Mouse (Mus musculus) heart, embryonic 11.5 days (tissue): ENCODE data around the gene Catsperd. TPM values are rescaled to one million over a fixed set of nuclear protein-coding genes. Genes with fewer than 3 reads are reported as not detected.
"Not testable (repeated sequence)": the region's sequence is repeated elsewhere in the genome, so short reads cannot be mapped to it uniquely, and the experiment has no call there.

ENCODE experiments used
- ATAC-seq: fragments of 200-750 bp; cut with Nextera tagmentation; replicated peaks from 2 replicates; pipeline ENCODE4 v1.8.0; 2017; ENCODE audit warnings: moderate library complexity; ENCODE audit not compliant: insufficient number of reproducible peaks, low FRiP score, low TSS enrichment
- H3K27ac ChIP-seq: fragments of 300-500 bp; sonication (generic); 2 replicates; pipeline ENCODE4 v1.5.1; 2014; ENCODE audit warnings: mild to moderate bottlenecking, low read depth, low read length
- H3K27me3 ChIP-seq: fragments of 300-500 bp; sonication (generic); 2 replicates; pipeline ENCODE4 v1.6.1; 2014; ENCODE audit warnings: mild to moderate bottlenecking, low read length, mixed read lengths; ENCODE audit not compliant: control insufficient read depth, insufficient read depth
- H3K36me3 ChIP-seq: fragments of 300-500 bp; sonication (generic); 2 replicates; pipeline ENCODE4 v1.6.1; 2014; ENCODE audit warnings: mild to moderate bottlenecking, low read length, moderate library complexity, mixed read lengths; ENCODE audit not compliant: control insufficient read depth, insufficient read depth
- H3K4me1 ChIP-seq: fragments of 300-500 bp; sonication (generic); 2 replicates; pipeline ENCODE4 v1.6.1; 2014; ENCODE audit warnings: low read length; ENCODE audit not compliant: control insufficient read depth, insufficient read depth
- H3K4me2 ChIP-seq: fragments of 300-500 bp; sonication (generic); 2 replicates; pipeline ENCODE4 v1.6.1; 2014; ENCODE audit warnings: mild to moderate bottlenecking, moderate library complexity
- H3K4me3 ChIP-seq: fragments of 300-500 bp; sonication (generic); 2 replicates; pipeline ENCODE4 v1.5.1; 2014; ENCODE audit warnings: low read depth, low read length
- H3K9ac ChIP-seq: fragments of 300-500 bp; sonication (generic); 2 replicates; pipeline ENCODE4 v1.6.1; 2014; ENCODE audit warnings: mild to moderate bottlenecking, low read depth, low read length, moderate library complexity
- H3K9me3 ChIP-seq: fragments of 300-500 bp; sonication (generic); replicated peaks from 2 replicates; pipeline ENCODE4 v1.6.1; 2016; ENCODE audit warnings: low read length; ENCODE audit not compliant: control insufficient read depth
- WGBS: fragments of 180-500 bp; shearing (Covaris S2); extraction: QIAGEN DNeasy Blood & Tissue Kit; methylation state at CpG from one replicate; pipeline ENCODE4 v1.1.7; 2014; ENCODE audit not compliant: insufficient replicate concordance; 5-methylcytosine and 5-hydroxymethylcytosine counted together
- polyA plus RNA-seq: library from polyadenylated mRNA; unstranded; fragments of >200 nt; fragmentation: Nextera tagmentation; extraction: Ambion mirVana; gene quantifications from 2 replicates; pipeline ENCODE4 v1.2.1, GENCODE M21; 2014

Catsperd gene
- polyA plus RNA-seq, 1 experiment from 2014 or later = 0.42 TPM

GRCm38 (mm10) chr17:56609452-56610171, 18.3 kb upstream of the Catsperd start, which contains the start of gene 2410015M20Rik:
2410015M20Rik (minus strand) TSS chr17:56609771.
- Histone ChIP-seq H3K27ac (peak within 1 kb of the TSS; percentile 74), H3K27me3 (no peaks in the 10 kb centered on the region), H3K9ac (peak within 1 kb of the TSS; percentile 88), H3K4me2 (peak within 1 kb of the TSS; percentile 71), H3K4me3 (peak within 1 kb of the TSS; percentile 75), H3K36me3 (peaks cover 26% of the 10 kb centered on the region), H3K9me3 (no peaks in the 10 kb centered on the region), H3K4me1 (peaks cover 25% of the 10 kb centered on the region)
- ATAC-seq = peak; percentile 84
- under 1% methylated on average over 44 of the region's 44 CpGs for whole genome bisulfite sequencing

DNA sequence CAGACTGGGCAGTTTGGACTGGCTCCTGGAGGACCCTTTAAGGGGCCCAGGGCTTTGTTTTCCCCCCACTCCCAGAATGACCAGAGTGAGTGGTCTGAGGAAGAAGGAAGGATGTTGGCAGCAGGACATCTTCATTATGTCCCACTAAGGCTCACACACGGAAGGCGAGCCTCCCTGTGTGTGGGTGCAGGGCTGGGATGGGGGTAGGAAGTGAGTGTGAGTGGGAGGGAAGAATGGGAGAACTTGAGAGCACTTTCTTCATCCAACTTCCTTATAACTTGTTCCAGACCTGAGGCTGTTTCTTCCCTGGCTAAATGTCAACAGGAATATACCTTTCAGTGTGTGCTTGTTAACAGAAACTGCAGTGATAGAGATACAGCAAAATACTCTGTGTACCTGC, 16.6 kb upstream of the Catsperd start:
- 66% methylated on average over 2 of the region's 2 CpGs for WGBS
- H3K27ac ChIP-seq = no peak overlapping the region
- H3K4me2 ChIP-seq = 0 out of 2 replicates have a peak overlapping the region, but pooled peaks have one; percentile 22
- H3K9me3 ChIP-seq = no peaks in the 10 kb centered on the region
- no peak for ATAC-seq
- H3K9ac ChIP-seq = no peak overlapping the region
- peak overlapping the region; percentile 5; the same call in 1 of the 2 replicates for H3K4me3 ChIP-seq
- H3K36me3 ChIP-seq = peaks cover 16% of the 10 kb centered on the region
- H3K4me1 ChIP-seq = peaks cover 31% of the 10 kb centered on the region
- no peaks in the 10 kb centered on the region for H3K27me3 ChIP-seq

DNA sequence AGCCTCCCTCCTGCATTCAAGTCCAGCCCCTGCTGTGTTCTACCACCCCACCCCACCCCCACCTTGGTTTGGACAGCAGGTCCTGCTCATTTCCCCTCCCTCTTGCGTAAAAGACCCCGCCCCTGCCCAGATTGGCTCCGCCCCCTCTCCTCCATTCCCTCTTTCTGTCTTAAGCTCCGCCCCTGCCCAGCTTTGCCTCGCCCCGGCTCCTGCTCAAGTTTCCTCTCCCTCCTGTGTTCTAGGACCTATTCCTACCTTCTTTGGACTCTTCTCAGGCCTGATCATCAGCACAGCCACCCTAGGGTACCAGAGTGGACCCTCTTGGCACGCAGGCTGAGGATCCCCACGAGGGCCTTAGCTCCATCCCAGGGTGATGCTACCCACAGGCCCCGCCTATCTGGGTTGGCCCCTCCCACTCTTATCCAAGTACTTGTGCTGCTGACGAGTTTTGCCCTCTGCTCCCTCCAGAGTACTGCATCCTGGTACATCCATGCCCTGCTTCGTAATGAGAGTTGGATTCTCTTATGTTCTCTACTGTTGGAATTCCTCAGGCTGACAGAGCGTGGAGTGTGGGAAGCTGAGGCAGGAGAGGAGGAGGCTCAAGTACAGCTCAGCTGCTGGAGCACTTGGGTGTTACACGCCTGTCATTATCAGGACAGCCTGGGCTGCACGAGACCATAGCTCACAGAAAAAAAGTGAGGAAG, 15.9 kb upstream of the Catsperd start:
- H3K9me3 ChIP-seq = no peaks in the 10 kb centered on the region
- H3K4me1 ChIP-seq = peaks cover 31% of the 10 kb centered on the region
- H3K27ac ChIP-seq = no peak overlapping the region
- ATAC-seq = 0 out of 2 replicates have a peak, but pooled peaks have one; percentile 8
- peak overlapping the region; percentile 21; the same call in 1 of the 2 replicates for H3K4me3 ChIP-seq
- H3K27me3 ChIP-seq = no peaks in the 10 kb centered on the region
- peak overlapping the region; percentile 40 for H3K4me2 ChIP-seq
- no peak overlapping the region for H3K9ac ChIP-seq
- H3K36me3 ChIP-seq = peaks cover 9% of the 10 kb centered on the region
- WGBS = 10% methylated on average over 14 of the region's 14 CpGs

GRCm38 (mm10) chr17:56612565-56612939, 15.4 kb upstream of the Catsperd start:
- ATAC-seq, H3K4me3 ChIP-seq, H3K4me2 ChIP-seq, H3K9ac ChIP-seq, H3K27ac ChIP-seq, H3K27me3 ChIP-seq, H3K9me3 ChIP-seq: not testable (repeated sequence)
- WGBS = 68% methylated on average over 10 of the region's 10 CpGs
- H3K36me3 ChIP-seq = peaks cover 11% of the 10 kb centered on the region
- peaks cover 31% of the 10 kb centered on the region for H3K4me1 ChIP-seq

GRCm38 (mm10) chr17:56613236-56613844, 14.6 kb upstream of the Catsperd start, which contains the start of gene Rpl36:
Rpl36 (plus strand) TSS chr17:56613416.
- under 1% methylated on average over 52 of the region's 52 CpGs for WGBS
- H3K4me3 ChIP-seq = peak within 1 kb of the TSS; percentile 75

GRCm38 (mm10) chr17:56613893-56614292, 14.1 kb upstream of the Catsperd start:
- Histone ChIP-seq H3K4me3 (peak overlapping the region; percentile 75), H3K9ac (peak overlapping the region; percentile 95), H3K4me1 (peaks cover 21% of the 10 kb centered on the region), H3K27ac (peak overlapping the region; percentile 88), H3K36me3 (peaks cover 15% of the 10 kb centered on the region), H3K4me2 (peak overlapping the region; percentile 82)
- not testable (repeated sequence) for H3K9me3 ChIP-seq, H3K27me3 ChIP-seq, ATAC-seq
- WGBS = 1% methylated on average over 26 of the region's 26 CpGs

More at GRCm38 (mm10) chr17:56613236-56613844, 14.6 kb upstream of the Catsperd start, which contains the start of gene Rpl36:
- H3K4me1 ChIP-seq = peaks cover 26% of the 10 kb centered on the region
- peaks cover 15% of the 10 kb centered on the region for H3K36me3 ChIP-seq
- no peaks in the 10 kb centered on the region for H3K27me3 ChIP-seq
- peak within 1 kb of the TSS; percentile 95 for H3K9ac ChIP-seq
- peak within 1 kb of the TSS; percentile 88 for H3K27ac ChIP-seq
- peak within 1 kb of the TSS; percentile 82 for H3K4me2 ChIP-seq
- ATAC-seq = peak; percentile 40; the same call in 1 of the 2 replicates
- no peaks in the 10 kb centered on the region for H3K9me3 ChIP-seq

DNA sequence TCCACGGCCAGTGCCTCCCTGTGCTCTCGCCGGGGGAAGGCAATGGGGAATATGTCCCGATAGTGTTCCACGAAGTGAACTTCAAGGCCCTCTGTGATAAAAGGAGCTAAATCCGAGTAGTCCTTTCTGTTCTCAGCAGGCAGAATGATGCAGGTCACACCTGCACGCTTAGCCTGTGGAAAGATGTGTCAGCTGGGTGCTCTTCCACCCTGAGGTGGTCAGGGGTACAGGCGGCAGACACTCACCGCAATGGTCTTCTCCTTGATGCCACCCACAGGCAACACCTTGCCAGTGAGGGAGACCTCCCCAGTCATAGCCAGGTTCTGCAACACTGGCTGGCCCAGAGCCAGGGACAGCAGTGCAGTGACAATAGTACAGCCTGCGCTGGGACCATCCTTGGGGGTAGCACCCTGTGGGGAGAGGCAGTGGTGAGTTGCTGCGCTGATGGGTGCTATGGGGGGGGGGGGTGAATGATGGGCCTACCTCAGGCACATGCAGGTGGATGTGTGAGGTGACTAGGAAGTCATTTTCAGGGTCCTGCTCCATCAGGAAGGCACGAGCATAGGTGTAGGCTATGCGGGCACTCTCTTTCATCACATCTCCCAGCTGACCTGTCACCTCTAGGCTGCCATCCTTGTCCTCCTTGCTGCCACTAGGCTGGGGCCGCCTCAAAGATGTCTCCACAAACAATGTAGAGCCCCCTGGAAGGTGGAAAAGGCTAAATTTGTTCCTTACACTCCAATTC, 13.4 kb upstream of the Catsperd start:
- H3K36me3 ChIP-seq = peaks cover 19% of the 10 kb centered on the region

More for the DNA sequence above, 13.4 kb upstream of the Catsperd start:
- H3K9me3 ChIP-seq = no peaks in the 10 kb centered on the region
- WGBS = 32% methylated on average over 14 of the region's 14 CpGs
- H3K9ac ChIP-seq = peak overlapping the region; percentile 95
- ATAC-seq = no peak
- no peak overlapping the region for H3K27ac ChIP-seq
- H3K27me3 ChIP-seq = no peaks in the 10 kb centered on the region
- H3K4me2 ChIP-seq = peak overlapping the region; percentile 82
- H3K4me3 ChIP-seq = peak overlapping the region; percentile 75
- H3K4me1 ChIP-seq = peaks cover 21% of the 10 kb centered on the region
